Mouse (Mus musculus): ENCODE results near the gene Hoxc13.

The Hoxc13 gene

DNA sequence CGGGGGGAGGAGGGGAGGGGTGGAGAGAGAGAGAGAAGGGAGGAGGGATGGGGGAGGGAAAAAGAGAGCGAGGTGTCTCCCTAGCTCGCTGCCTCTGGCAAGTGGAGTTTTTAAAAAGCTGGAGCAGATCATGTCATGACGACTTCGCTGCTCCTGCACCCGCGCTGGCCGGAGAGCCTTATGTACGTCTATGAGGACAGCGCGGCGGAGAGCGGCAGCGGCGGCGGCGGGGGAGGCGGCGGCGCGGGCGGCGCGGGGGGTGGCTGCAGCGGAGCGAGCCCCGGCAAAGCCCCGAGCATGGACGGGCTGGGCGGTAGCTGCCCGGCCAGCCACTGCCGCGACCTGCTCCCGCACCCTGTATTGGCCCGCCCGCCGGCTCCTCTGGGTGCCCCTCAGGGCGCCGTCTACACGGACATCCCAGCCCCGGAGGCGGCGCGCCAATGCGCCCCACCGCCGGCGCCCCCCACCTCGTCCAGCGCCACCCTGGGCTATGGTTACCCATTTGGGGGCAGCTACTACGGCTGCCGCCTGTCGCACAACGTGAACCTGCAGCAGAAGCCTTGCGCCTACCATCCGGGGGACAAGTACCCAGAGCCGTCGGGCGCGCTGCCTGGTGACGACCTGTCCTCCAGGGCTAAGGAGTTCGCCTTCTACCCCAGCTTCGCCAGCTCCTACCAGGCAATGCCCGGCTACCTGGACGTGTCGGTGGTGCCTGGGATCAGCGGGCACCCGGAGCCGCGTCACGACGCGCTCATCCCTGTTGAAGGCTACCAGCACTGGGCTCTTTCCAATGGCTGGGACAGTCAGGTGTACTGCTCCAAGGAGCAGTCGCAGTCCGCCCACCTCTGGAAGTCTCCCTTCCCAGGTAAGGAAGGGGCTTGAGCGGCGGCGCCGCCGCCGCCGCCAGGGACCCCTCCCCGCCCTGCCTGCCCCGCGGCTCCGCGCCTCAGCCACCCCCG lies at the start of gene Hoxc13:
Gene Hoxc13, plus strand, starts transcription at position 51 of the 959 bp plus-strand sequence.
- no peak for DNase-seq (ENCODE audit: low read depth, low spot score)
- Histone ChIP-seq H3K27me3 (ENCODE audit: control insufficient read depth, insufficient read depth, low read length, poor library complexity, severe bottlenecking) (no peaks in the 10 kb centered on the region), H3K36me3 (ENCODE audit: control insufficient read depth, insufficient read depth, low read length, poor library complexity, severe bottlenecking) (no peaks in the 10 kb centered on the region)

DNA sequence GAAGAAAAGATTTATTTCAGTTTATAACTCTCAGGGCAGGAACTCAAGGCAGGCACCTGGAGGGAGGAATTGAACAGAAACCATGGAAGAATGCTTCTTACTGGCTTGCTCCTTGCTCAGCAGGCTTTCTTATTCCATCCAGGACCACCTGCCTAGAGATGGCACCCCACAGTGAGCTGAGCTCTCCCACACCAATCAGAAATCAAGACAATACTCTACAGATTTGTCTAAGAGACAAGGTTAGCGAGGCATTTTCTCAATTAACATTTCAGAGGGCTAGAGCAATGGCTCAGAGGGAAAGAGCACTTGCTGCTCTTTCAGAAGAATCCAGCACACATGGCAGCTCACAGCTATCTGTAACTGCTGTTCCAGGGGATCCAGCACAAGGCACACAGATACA lies 35.1 kb upstream of the Hoxc13 start:
- H3K27me3 ChIP-seq (ENCODE audit: control insufficient read depth, insufficient read depth, low read length, poor library complexity, severe bottlenecking), result no peaks in the 10 kb centered on the region
- DNase-seq (ENCODE audit: low read depth, low spot score), result no peak
- no peaks in the 10 kb centered on the region for H3K36me3 ChIP-seq (ENCODE audit: control insufficient read depth, insufficient read depth, low read length, poor library complexity, severe bottlenecking)

- Histone ChIP-seq H3K27me3 (ENCODE audit: control insufficient read depth, insufficient read depth, low read length, poor library complexity, severe bottlenecking) (no peaks in the 10 kb centered on the region), H3K36me3 (ENCODE audit: control insufficient read depth, insufficient read depth, low read length, poor library complexity, severe bottlenecking) (no peaks in the 10 kb centered on the region)
- DNase-seq (ENCODE audit: low read depth, low spot score), result no peak
These were observed 25.8 kb upstream of the Hoxc13 start for GRCm38 (mm10) chr15:102895115-102895514.

DNA sequence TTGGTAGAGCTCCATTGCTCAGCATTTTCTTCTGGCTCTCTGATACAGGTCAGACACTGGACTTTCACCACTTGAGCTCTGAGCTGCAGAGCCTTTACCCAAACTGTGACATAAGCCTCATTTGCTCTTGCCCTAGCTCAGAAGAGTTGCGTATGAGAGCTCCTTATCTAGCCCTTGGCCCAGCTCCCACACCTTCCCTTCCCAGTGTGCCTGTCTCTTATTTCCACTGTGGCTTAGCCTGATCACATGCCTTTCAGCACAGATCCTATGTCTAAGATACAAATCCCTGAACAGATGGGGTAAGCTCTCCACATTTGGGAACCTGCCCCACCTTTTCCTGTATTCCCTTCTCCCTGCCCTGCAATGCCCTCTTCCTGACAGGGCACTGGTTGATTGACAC lies 16.0 kb upstream of the Hoxc13 start:
- H3K36me3 ChIP-seq (ENCODE audit: control insufficient read depth, insufficient read depth, low read length, poor library complexity, severe bottlenecking), result no peaks in the 10 kb centered on the region
- peaks cover 2% of the 10 kb centered on the region; the same call in 1 of the 2 replicates for H3K27me3 ChIP-seq (ENCODE audit: control insufficient read depth, insufficient read depth, low read length, poor library complexity, severe bottlenecking)
- DNase-seq (ENCODE audit: low read depth, low spot score), result no peak

GRCm38 (mm10) chr15:102909536-102909935 lies 11.4 kb upstream of the Hoxc13 start:
- Histone ChIP-seq H3K36me3 (ENCODE audit: control insufficient read depth, insufficient read depth, low read length, poor library complexity, severe bottlenecking) (no peaks in the 10 kb centered on the region), H3K27me3 (ENCODE audit: control insufficient read depth, insufficient read depth, low read length, poor library complexity, severe bottlenecking) (peaks cover 2% of the 10 kb centered on the region; the same call in 1 of the 2 replicates)
- DNase-seq (ENCODE audit: low read depth, low spot score), result no peak

GRCm38 (mm10) chr15:102910038-102910437 lies 10.9 kb upstream of the Hoxc13 start:
- DNase-seq (ENCODE audit: low read depth, low spot score), result no peak
- Histone ChIP-seq H3K27me3 (ENCODE audit: control insufficient read depth, insufficient read depth, low read length, poor library complexity, severe bottlenecking) (0 out of 2 replicates have a peak, but pooled peaks cover 2% of the 10 kb centered on the region), H3K36me3 (ENCODE audit: control insufficient read depth, insufficient read depth, low read length, poor library complexity, severe bottlenecking) (no peaks in the 10 kb centered on the region)

DNA sequence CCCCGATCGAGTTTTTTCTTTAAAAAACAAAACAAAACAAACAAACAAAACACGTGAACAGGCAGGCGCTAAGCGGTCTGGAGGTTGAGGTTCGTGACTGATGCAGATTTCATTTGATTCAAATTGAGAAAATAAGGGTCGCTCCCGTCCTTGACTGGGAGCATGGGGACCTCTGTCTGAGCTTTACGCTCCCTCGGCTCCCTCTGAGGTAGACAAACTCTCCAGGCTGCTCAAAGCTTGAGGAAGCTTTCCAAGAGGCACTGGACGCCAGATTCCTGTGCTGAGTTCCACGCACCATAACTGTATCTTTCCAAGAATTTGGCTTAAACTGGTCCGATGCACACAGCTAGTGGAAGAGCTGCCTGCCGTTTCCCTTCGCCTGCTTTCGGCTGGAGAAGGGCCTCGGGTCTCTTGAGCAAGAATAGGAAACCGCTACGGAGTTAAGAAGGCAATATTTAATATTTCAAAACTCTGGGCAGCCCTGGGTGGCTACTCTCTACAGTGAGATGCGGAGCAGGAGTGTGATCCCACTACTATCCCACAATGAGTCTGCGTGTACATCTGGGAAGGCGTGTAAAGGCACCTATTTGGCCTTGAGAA lies 10.3 kb upstream of the Hoxc13 start:
- DNase-seq (ENCODE audit: low read depth, low spot score), result no peak
- H3K27me3 ChIP-seq (ENCODE audit: control insufficient read depth, insufficient read depth, low read length, poor library complexity, severe bottlenecking), result 0 out of 2 replicates have a peak, but pooled peaks cover 2% of the 10 kb centered on the region

DNA sequence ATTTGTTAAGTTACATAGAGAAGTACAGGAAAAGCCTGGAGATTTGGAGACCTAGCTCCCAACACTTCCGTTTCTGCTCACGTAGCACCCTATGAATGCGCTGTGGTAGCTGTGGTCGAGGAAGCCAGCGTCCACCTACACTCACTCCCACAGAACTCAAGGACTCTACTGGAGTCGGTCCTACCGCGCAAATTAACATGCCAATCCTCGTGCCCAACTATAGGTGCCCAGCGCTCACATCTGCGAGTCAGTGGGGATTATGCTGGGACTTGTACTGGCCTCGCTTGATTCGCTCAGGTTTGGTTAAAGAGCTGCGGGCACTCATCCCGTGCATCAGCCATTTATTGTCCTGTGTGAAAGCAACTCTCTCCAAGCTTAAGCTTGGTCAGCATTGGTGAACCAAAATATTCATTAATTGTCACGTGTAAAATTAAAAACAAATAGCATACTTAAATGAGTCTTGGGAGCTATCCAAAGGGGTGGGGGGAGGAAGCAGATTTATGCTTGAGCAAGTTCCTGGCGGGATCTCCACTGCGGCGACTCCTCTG lies 7.8 kb upstream of the Hoxc13 start:
- no peaks in the 10 kb centered on the region for H3K36me3 ChIP-seq (ENCODE audit: control insufficient read depth, insufficient read depth, low read length, poor library complexity, severe bottlenecking)
- 0 out of 2 replicates have a peak, but pooled peaks cover 2% of the 10 kb centered on the region for H3K27me3 ChIP-seq (ENCODE audit: control insufficient read depth, insufficient read depth, low read length, poor library complexity, severe bottlenecking)
- DNase-seq (ENCODE audit: low read depth, low spot score), result no peak

More for the DNA sequence above, 10.3 kb upstream of the Hoxc13 start:
- H3K36me3 ChIP-seq (ENCODE audit: control insufficient read depth, insufficient read depth, low read length, poor library complexity, severe bottlenecking), result no peaks in the 10 kb centered on the region

DNA sequence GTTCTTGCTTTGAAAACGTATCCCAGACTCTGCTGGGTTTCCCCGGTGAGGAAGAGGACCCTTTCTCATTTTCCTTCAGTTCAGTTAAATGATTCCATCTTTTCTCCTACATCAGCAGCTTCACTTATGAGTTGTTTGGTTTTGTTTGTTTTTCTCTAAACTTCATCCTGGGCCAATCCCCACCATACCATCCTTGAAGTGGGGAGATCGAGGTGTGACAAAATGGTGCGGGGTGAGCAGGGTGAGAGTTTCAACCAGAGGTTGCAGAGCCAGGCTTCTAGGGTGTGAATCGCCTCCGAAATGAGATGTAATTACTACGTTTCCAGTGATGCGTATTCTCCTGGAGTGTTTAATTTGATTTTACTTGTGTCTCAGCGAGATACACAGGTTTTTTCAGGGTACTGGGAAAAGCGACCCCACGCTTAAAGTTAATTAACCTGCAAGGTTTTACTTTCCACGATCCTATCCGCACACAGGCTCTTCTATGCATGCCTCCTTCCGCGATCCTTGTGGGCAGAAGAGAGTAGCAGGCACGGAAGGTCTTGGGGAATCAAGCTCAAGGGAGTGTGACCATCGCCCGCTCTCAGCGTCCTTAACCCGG lies 2.8 kb upstream of the Hoxc13 start:
- Histone ChIP-seq H3K27me3 (ENCODE audit: control insufficient read depth, insufficient read depth, low read length, poor library complexity, severe bottlenecking) (no peaks in the 10 kb centered on the region), H3K36me3 (ENCODE audit: control insufficient read depth, insufficient read depth, low read length, poor library complexity, severe bottlenecking) (no peaks in the 10 kb centered on the region)
- DNase-seq (ENCODE audit: low read depth, low spot score), result no peak

- no peaks in the 10 kb centered on the region for H3K36me3 ChIP-seq (ENCODE audit: control insufficient read depth, insufficient read depth, low read length, poor library complexity, severe bottlenecking)
- no peak for DNase-seq (ENCODE audit: low read depth, low spot score)
- H3K27me3 ChIP-seq (ENCODE audit: control insufficient read depth, insufficient read depth, low read length, poor library complexity, severe bottlenecking), result no peaks in the 10 kb centered on the region
These were observed 2.2 kb upstream of the Hoxc13 start for GRCm38 (mm10) chr15:102918611-102919265.

DNA sequence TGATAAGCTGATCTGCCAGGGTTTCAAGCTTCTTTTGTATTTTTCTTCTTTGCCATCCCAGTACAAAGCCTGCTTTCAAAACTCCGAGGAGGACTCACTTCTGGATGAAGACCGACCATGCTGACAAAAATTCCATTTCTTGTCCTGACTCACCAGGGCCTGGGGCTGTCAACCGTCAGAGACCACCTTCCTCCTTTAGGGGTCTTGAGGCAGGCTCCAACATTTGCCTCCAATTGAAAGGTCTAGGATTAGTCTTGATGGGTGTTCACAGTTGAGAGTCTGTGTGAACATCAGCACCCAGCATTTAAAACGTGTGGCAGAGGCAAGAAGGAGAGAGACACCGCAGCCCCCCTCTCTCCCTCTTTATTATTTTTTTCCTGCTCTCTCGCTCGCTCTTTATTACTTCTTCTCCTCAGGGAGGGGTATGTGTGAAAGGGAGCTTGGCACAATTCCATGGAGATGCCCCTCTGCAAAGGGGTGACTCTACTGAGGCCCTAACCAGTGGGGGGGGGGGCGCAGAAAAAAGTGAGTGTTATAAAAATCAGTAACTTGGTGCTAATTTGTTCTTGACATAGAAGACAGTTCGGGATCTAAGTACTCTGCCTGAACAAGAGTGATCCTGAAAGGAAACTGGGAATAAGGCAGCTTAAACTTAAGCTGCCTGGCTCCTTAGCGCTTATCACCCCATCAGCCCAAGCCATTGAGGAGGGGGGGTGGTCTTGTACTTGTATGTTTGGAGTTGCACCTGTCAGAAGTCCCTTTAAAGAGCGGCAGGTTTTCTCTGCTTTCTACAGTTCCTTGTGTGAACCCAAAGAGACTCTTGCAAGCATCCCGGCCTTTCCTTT lies 1.3 kb upstream of the Hoxc13 start:
- H3K36me3 ChIP-seq (ENCODE audit: control insufficient read depth, insufficient read depth, low read length, poor library complexity, severe bottlenecking), result no peaks in the 10 kb centered on the region
- H3K27me3 ChIP-seq (ENCODE audit: control insufficient read depth, insufficient read depth, low read length, poor library complexity, severe bottlenecking), result no peaks in the 10 kb centered on the region
- DNase-seq (ENCODE audit: low read depth, low spot score), result no peak

GRCm38 (mm10) chr15:102920619-102921018 lies 284 bp upstream of the Hoxc13 start:
- H3K36me3 ChIP-seq (ENCODE audit: control insufficient read depth, insufficient read depth, low read length, poor library complexity, severe bottlenecking), result no peaks in the 10 kb centered on the region
- DNase-seq (ENCODE audit: low read depth, low spot score), result peak; percentile 10

GRCm38 (mm10) chr15:102922012-102922362 lies 1.1 kb downstream of the Hoxc13 start:
- Histone ChIP-seq H3K36me3 (ENCODE audit: control insufficient read depth, insufficient read depth, low read length, poor library complexity, severe bottlenecking) (no peaks in the 10 kb centered on the region), H3K27me3 (ENCODE audit: control insufficient read depth, insufficient read depth, low read length, poor library complexity, severe bottlenecking) (no peaks in the 10 kb centered on the region)
- no peak for DNase-seq (ENCODE audit: low read depth, low spot score)

More at GRCm38 (mm10) chr15:102920619-102921018, 284 bp upstream of the Hoxc13 start:
- H3K27me3 ChIP-seq (ENCODE audit: control insufficient read depth, insufficient read depth, low read length, poor library complexity, severe bottlenecking), result no peaks in the 10 kb centered on the region

Measured in splenic B cell, adult 2 months (primary cell).